Mouse (Mus musculus): ENCODE data around the gene Slc35d2. TPM values are rescaled to one million over a fixed set of nuclear protein-coding genes. Genes with fewer than 3 reads are reported as not detected.
A peak's percentile ranks its signal among the peaks of the same experiment; 100 is the strongest.

Slc35d2 gene
- total RNA-seq, 4 experiments from 2014 or later = 0.46 to 2.2 (median 1.2) TPM

- DNase-seq (ENCODE audit: low spot score in 2 of 2) = no peak
Observed at GRCm38 (mm10) chr13:64117442-64117841, 11.7 kb downstream of the Slc35d2 start.

- DNase-seq (ENCODE audit: low spot score in 2 of 2) = no peak
Observed at GRCm38 (mm10) chr13:64110421-64110820, 18.7 kb downstream of the Slc35d2 start.

- DNase-seq (ENCODE audit: low spot score in 2 of 2) = no peak
Observed at GRCm38 (mm10) chr13:64108381-64108850, 20.8 kb downstream of the Slc35d2 start.

- DNase-seq (ENCODE audit: low spot score in 2 of 2) = no peak
Observed at GRCm38 (mm10) chr13:64107535-64107934, 21.6 kb downstream of the Slc35d2 start.

- no peak for DNase-seq (ENCODE audit: low spot score in 2 of 2)
Observed at GRCm38 (mm10) chr13:64107105-64107504, 22.1 kb downstream of the Slc35d2 start.

GRCm38 (mm10) chr13:64105690-64106089 is 23.5 kb downstream of the Slc35d2 start:
- DNase-seq (ENCODE audit: low spot score in 2 of 2) = no peak

- no peak for DNase-seq (ENCODE audit: low spot score in 2 of 2)
Observed at GRCm38 (mm10) chr13:64100186-64100585, 29.0 kb downstream of the Slc35d2 start.

- DNase-seq (ENCODE audit: low spot score in 2 of 2) = no peak
Observed at GRCm38 (mm10) chr13:64098992-64099391, 30.2 kb downstream of the Slc35d2 start.

- DNase-seq (ENCODE audit: low spot score in 2 of 2) = peak; percentile 10 to 47
Observed at GRCm38 (mm10) chr13:64093341-64093740, 35.8 kb downstream of the Slc35d2 start.

GRCm38 (mm10) chr13:64092752-64093151 is 36.4 kb downstream of the Slc35d2 start:
- no peak for DNase-seq (ENCODE audit: low spot score in 2 of 2)

GRCm38 (mm10) chr13:64092141-64092540 is 37.0 kb downstream of the Slc35d2 start:
- DNase-seq (ENCODE audit: low spot score in 2 of 2) = no peak

- no peak for DNase-seq (ENCODE audit: low spot score in 2 of 2)
Observed at GRCm38 (mm10) chr13:64091006-64091405, 38.2 kb downstream of the Slc35d2 start.

- DNase-seq (ENCODE audit: low spot score in 2 of 2) = no peak
Observed at GRCm38 (mm10) chr13:64090278-64090677, 38.9 kb downstream of the Slc35d2 start.

GRCm38 (mm10) chr13:64089130-64089529 is 40.0 kb downstream of the Slc35d2 start, which contains the start of gene Hsd17b3:
TSS of gene Hsd17b3 (minus strand) at chr13:64089230.
- no peak for DNase-seq (ENCODE audit: low spot score in 2 of 2)

GRCm38 (mm10) chr13:64088057-64088456 is 41.1 kb downstream of the Slc35d2 start:
- DNase-seq (ENCODE audit: low spot score in 2 of 2) = no peak

GRCm38 (mm10) chr13:64086036-64086435 is 43.1 kb downstream of the Slc35d2 start:
- DNase-seq (ENCODE audit: low spot score in 2 of 2) = no peak

- DNase-seq (ENCODE audit: low spot score in 2 of 2) = no peak
Observed at GRCm38 (mm10) chr13:64083331-64083730, 45.8 kb downstream of the Slc35d2 start.

- no peak for DNase-seq (ENCODE audit: low spot score in 2 of 2)
Observed at GRCm38 (mm10) chr13:64081012-64081919, 47.9 kb downstream of the Slc35d2 start.

GRCm38 (mm10) chr13:64077591-64077990 is 51.6 kb downstream of the Slc35d2 start:
- DNase-seq (ENCODE audit: low spot score in 2 of 2) = no peak

GRCm38 (mm10) chr13:64076074-64076473 is 53.1 kb downstream of the Slc35d2 start:
- no peak for DNase-seq (ENCODE audit: low spot score in 2 of 2)

- DNase-seq (ENCODE audit: low spot score in 2 of 2) = no peak
Observed at GRCm38 (mm10) chr13:64066653-64067052, 62.5 kb downstream of the Slc35d2 start.

GRCm38 (mm10) chr13:64064276-64064675 is 64.9 kb downstream of the Slc35d2 start:
- DNase-seq (ENCODE audit: low spot score in 2 of 2) = no peak
